Mouse (Mus musculus) intestine, embryonic 14.5 days (tissue): ENCODE data around the gene Csf2. TPM values are rescaled to one million over a fixed set of nuclear protein-coding genes. Genes with fewer than 3 reads are reported as not detected.

Experiments used
- ATAC-seq: fragments of 200-750 bp; cut with Nextera tagmentation; replicated peaks from 2 replicates; pipeline ENCODE4 v1.8.0; 2017; ENCODE audit warnings: low read depth, moderate number of reproducible peaks, moderate TSS enrichment, moderate library complexity; ENCODE audit not compliant: low FRiP score, low TSS enrichment
- DNase-seq: peaks from one replicate; pipeline ENCODE4 v3.0.0-alpha.2; 2018; ENCODE audit warnings: low spot score
- H3K27ac ChIP-seq: fragments of 300-500 bp; sonication (generic); 2 replicates; pipeline ENCODE4 v1.5.1; 2014; ENCODE audit warnings: low read depth, mild to moderate bottlenecking, control low read depth
- H3K27me3 ChIP-seq: fragments of 300-500 bp; sonication (generic); replicated peaks from 2 replicates; pipeline ENCODE4 v1.6.1; 2014; ENCODE audit warnings: low read length, control low read depth; ENCODE audit not compliant: control insufficient read depth, insufficient read depth
- H3K36me3 ChIP-seq: fragments of 300-500 bp; sonication (generic); 2 replicates; pipeline ENCODE4 v1.6.1; 2014; ENCODE audit warnings: low read length, control low read depth; ENCODE audit not compliant: control insufficient read depth, insufficient read depth
- H3K4me1 ChIP-seq: fragments of 300-500 bp; sonication (generic); replicated peaks from 2 replicates; pipeline ENCODE4 v1.6.1; 2014; ENCODE audit warnings: low read length, control low read depth, mixed read lengths; ENCODE audit not compliant: control insufficient read depth, insufficient read depth
- H3K4me2 ChIP-seq: fragments of 300-500 bp; sonication (generic); 2 replicates; pipeline ENCODE4 v1.6.1; 2014; ENCODE audit warnings: low read length
- H3K4me3 ChIP-seq: fragments of 300-500 bp; sonication (generic); 2 replicates; pipeline ENCODE4 v1.5.1; 2014; ENCODE audit warnings: low read depth, low read length, control low read depth, mixed read lengths
- H3K9ac ChIP-seq: fragments of 300-500 bp; sonication (generic); 2 replicates; pipeline ENCODE4 v1.6.1; 2014; ENCODE audit warnings: mild to moderate bottlenecking, low read length
- H3K9me3 ChIP-seq: fragments of 300-500 bp; sonication (generic); 2 replicates; pipeline ENCODE4 v1.6.1; 2016; ENCODE audit warnings: low read length, control low read depth; ENCODE audit not compliant: control insufficient read depth
- WGBS: fragments of 180-500 bp; shearing (Covaris S2); extraction: QIAGEN DNeasy Blood & Tissue Kit; methylation state at CpG from one replicate; pipeline ENCODE4 v1.1.7; 2014; 5-methylcytosine and 5-hydroxymethylcytosine counted together
- polyA plus RNA-seq: library from polyadenylated mRNA; unstranded; fragments of >200 nt; fragmentation: Nextera tagmentation; extraction: Ambion mirVana; gene quantifications from 2 replicates; pipeline ENCODE4 v1.2.1, GENCODE M21; 2014

Gene Csf2
- polyA plus RNA-seq, 1 experiment from 2014 or later: 0.31 TPM

DNA sequence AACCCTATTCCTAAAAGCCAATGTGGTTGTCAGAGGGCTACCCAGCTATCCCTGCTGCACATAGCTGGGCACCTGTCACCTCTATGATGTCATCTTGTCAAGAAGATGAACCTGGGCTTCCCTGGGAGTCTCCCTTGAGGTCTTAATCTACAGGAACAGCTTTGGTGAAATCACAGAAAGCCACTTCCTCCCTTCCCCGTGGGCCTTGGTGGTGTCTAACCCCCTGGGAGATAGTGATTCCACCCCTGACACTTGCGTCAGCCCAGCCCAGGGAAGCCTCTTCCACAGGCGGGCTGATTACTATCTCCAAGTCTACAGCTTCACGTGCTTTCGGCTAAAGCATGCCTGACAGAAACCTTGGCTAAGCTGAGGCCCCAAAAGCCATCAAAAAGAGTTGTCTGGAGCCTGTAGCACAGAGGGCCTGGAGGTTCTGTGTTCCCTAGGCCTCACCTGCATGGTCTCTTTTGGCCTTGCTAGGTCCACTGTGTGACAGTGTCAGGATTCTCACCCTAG lies 22.0 kb upstream of the Csf2 start:
- H3K9ac ChIP-seq: no peak overlapping the region
- H3K27ac ChIP-seq: no peak overlapping the region
- no peak overlapping the region for H3K4me3 ChIP-seq
- no peaks in the 10 kb centered on the region for H3K9me3 ChIP-seq
- H3K4me2 ChIP-seq: no peak overlapping the region
- ATAC-seq (no peak), DNase-seq (no peak)
- H3K36me3 ChIP-seq: no peaks in the 10 kb centered on the region
- H3K4me1 ChIP-seq: no peaks in the 10 kb centered on the region
- 80% methylated on average over 5 of the region's 5 CpGs for WGBS
- no peaks in the 10 kb centered on the region for H3K27me3 ChIP-seq

DNA sequence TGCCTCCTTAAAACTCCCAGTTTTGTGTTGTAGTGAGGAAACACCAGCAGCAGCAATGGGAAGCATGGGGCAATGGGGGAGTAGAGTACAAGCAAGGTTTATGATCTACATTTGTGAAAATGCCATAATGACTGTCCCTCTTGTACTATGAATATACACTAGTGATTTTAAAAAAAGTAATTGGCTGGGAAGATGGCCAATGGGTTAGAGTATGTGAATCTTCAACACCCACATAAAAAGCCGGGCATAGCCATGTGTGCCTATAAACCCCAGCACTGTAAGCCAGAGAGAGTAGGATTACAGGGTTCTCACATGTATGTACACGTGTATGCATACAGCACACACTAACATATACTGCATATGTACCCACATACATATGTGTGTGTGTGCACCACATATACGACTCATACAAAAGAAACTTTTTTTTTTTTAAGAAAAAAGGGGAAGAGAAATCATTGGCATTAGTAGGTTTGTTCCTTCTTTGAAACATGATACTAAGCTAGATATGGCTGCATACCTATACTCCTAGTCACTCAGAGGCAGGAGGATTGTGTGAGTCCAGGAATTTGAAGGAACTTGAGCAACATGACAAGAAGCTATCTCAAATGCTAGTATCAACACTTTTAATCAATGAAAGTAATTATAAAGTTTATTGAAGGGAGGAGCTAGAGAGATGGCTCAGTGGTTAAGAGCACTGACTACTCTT lies 19.9 kb upstream of the Csf2 start:
- no peaks in the 10 kb centered on the region for H3K36me3 ChIP-seq
- 81% methylated on average over 3 of the region's 3 CpGs for WGBS

DNA sequence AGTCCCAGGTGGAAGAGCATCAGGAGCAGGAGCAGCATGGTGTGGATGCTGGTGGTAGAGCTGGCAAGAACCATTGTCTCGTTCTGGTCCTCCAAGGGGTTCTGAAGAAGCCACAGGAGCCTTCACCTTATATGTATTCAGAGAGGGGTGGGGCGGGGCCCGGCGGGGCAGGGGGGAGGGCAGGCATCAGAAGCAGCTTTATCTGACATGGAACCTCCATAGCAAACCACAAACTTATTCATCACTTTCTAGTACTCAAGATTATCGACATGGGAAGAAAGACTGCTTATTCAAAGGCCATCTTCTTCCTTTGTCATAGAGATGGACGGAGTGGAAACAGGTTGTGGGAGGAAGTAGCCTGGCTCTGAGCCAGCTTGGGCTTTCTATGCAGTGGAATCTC lies 17.7 kb upstream of the Csf2 start, which contains the start of gene Il3:
Gene Il3, minus strand, starts transcription at position 101 of the 400 bp plus-strand sequence.
- no peak for DNase-seq
- Histone ChIP-seq H3K4me2 (no peak within 1 kb of the TSS), H3K27me3 (no peaks in the 10 kb centered on the region), H3K9ac (no peak within 1 kb of the TSS), H3K4me3 (no peak within 1 kb of the TSS), H3K36me3 (no peaks in the 10 kb centered on the region), H3K27ac (no peak within 1 kb of the TSS), H3K9me3 (no peaks in the 10 kb centered on the region), H3K4me1 (no peaks in the 10 kb centered on the region)
- WGBS: 86% methylated on average over 6 of the region's 6 CpGs
- no peak for ATAC-seq

More for the DNA sequence above, 19.9 kb upstream of the Csf2 start:
- Histone ChIP-seq H3K9ac (no peak overlapping the region), H3K4me2 (no peak overlapping the region), H3K9me3 (no peaks in the 10 kb centered on the region), H3K4me3 (no peak overlapping the region), H3K27me3 (no peaks in the 10 kb centered on the region), H3K4me1 (no peaks in the 10 kb centered on the region), H3K27ac (no peak overlapping the region)
- DNase-seq (no peak), ATAC-seq (no peak)

DNA sequence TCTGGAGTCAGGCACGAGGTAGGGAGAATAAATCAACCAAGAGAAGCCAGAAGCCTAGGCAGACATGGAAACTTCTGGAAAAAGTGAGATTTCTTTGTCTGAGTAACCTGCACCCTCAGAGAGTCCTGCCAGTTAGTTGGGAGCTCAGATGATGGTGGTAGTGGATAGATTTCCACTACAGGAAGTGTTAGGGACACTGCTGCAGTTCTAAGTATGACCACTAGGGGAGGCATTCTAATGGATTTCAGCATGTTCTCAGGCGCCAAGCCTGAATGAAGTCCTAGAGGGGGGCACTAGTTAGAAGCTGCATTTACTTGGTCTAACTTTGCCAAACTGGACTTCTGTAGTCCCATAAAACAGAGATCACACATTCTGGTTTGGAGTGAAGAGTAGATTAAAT lies 15.1 kb upstream of the Csf2 start:
- H3K27me3 ChIP-seq: no peaks in the 10 kb centered on the region
- H3K4me1 ChIP-seq: no peaks in the 10 kb centered on the region
- WGBS: 43% methylated on average over 2 of the region's 2 CpGs
- no peak overlapping the region for H3K4me3 ChIP-seq
- H3K9ac ChIP-seq: no peak overlapping the region
- H3K4me2 ChIP-seq: no peak overlapping the region
- H3K9me3 ChIP-seq: no peaks in the 10 kb centered on the region
- H3K36me3 ChIP-seq: no peaks in the 10 kb centered on the region
- DNase-seq (peak; percentile 62), ATAC-seq (no peak)
- no peak overlapping the region for H3K27ac ChIP-seq

- 4% methylated on average over 1 of the region's 1 CpGs for WGBS
Measured at GRCm38 (mm10) chr11:54263405-54264031, 14.1 kb upstream of the Csf2 start.

GRCm38 (mm10) chr11:54256624-54257376 lies 7.3 kb upstream of the Csf2 start:
- peak; percentile 65 for DNase-seq
- H3K4me1 ChIP-seq: no peaks in the 10 kb centered on the region
- WGBS: 65% methylated on average over 3 of the region's 3 CpGs

More at GRCm38 (mm10) chr11:54263405-54264031, 14.1 kb upstream of the Csf2 start:
- no peak for DNase-seq
- Histone ChIP-seq H3K36me3 (no peaks in the 10 kb centered on the region), H3K4me1 (no peaks in the 10 kb centered on the region), H3K9ac (no peak overlapping the region), H3K9me3 (no peaks in the 10 kb centered on the region), H3K4me3 (no peak overlapping the region), H3K27me3 (no peaks in the 10 kb centered on the region), H3K4me2 (no peak overlapping the region), H3K27ac (no peak overlapping the region)
- no peak for ATAC-seq

DNA sequence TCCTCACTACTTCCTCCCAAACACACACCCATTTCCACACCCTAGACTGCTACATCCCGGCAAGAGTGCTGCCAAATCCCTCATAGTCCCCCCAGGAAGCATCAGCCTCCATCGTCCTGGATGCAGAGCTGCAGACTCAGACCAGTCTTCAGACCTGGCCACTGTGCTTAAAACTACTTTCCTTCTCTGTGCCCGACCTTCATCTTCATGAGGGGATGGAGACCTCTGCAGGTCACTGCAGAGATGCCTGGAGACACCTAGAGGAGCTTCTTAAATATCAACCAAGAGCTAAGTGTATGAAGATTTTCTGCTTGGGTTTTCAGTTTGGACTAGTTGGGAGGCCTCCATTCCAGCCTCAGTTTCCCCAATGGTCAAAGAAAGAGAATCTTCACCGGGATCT lies 4.6 kb upstream of the Csf2 start:
- no peaks in the 10 kb centered on the region for H3K27me3 ChIP-seq
- H3K9me3 ChIP-seq: no peaks in the 10 kb centered on the region
- H3K4me3 ChIP-seq: no peak overlapping the region
- no peak for ATAC-seq
- no peak for DNase-seq
- H3K4me2 ChIP-seq: no peak overlapping the region
- H3K4me1 ChIP-seq: no peaks in the 10 kb centered on the region
- H3K36me3 ChIP-seq: no peaks in the 10 kb centered on the region
- WGBS: 37% methylated on average over 4 of the region's 4 CpGs
- no peak overlapping the region for H3K27ac ChIP-seq
- no peak overlapping the region for H3K9ac ChIP-seq

More at GRCm38 (mm10) chr11:54256624-54257376, 7.3 kb upstream of the Csf2 start:
- Histone ChIP-seq H3K9ac (no peak overlapping the region), H3K4me2 (no peak overlapping the region), H3K4me3 (no peak overlapping the region), H3K9me3 (no peaks in the 10 kb centered on the region), H3K36me3 (no peaks in the 10 kb centered on the region), H3K27me3 (no peaks in the 10 kb centered on the region), H3K27ac (no peak overlapping the region)
- ATAC-seq: no peak

GRCm38 (mm10) chr11:54250575-54250974 lies 1.1 kb upstream of the Csf2 start:
- WGBS: 86% methylated on average over 11 of the region's 11 CpGs
- ATAC-seq: no peak

More at GRCm38 (mm10) chr11:54250575-54250974, 1.1 kb upstream of the Csf2 start:
- Histone ChIP-seq H3K9ac (no peak overlapping the region), H3K4me2 (no peak overlapping the region), H3K9me3 (no peaks in the 10 kb centered on the region), H3K4me3 (no peak overlapping the region), H3K36me3 (no peaks in the 10 kb centered on the region), H3K27ac (no peak overlapping the region), H3K27me3 (no peaks in the 10 kb centered on the region), H3K4me1 (no peaks in the 10 kb centered on the region)
- DNase-seq: no peak
